12 mouse cellular contexts compared by ENCODE assay signal in genomic region chr6:52954441-52954840, GRCm38 (mm10).
DNase-seq lines count a peak whose midpoint lies in the region; ATAC-seq and TF ChIP-seq lines count a peak whose summit lies in the region.
"Had no signal": no experiment of that assay in that cellular context is flagged by ENCODE, and none has a peak within 500 bp of the region (broad histone marks: within the 10 kb centered on the region; RNA-seq: fewer than 3 reads in every experiment).

No protein-coding gene starts in this region.

- no peaks in the 10 kb centered on the region for H3K9me3 ChIP-seq in stomach, postnatal 0 days (ENCODE audit: control insufficient read depth, low read length)
- H3K9me3 ChIP-seq in forebrain, embryonic 14.5 days (replicated peaks; ENCODE audit: control insufficient read depth, low read length): no peaks in the 10 kb centered on the region
- H3K9me3 ChIP-seq: embryonic facial prominence, embryonic 15.5 days; heart, embryonic 15.5 days had no signal

- peak; percentile 68 to 69 for DNase-seq in cerebellum, postnatal 10 days
- DNase-seq in cerebellum, postnatal 36 days: no peak
- peak; percentile 39 for DNase-seq in urinary bladder, postnatal 14 days (ENCODE audit: low spot score)
- DNase-seq in urinary bladder, postnatal 36 days (ENCODE audit: low spot score in 2 of 2): no peak
- DNase-seq in kidney, postnatal 4 days: peak; percentile 51 to 61
- no peak for DNase-seq in stomach, postnatal 0 days (ENCODE audit: low spot score)
- DNase-seq in thymus, postnatal 14 days: no peak
- no peak for DNase-seq in forebrain, embryonic 14.5 days (ENCODE audit: low spot score)
- DNase-seq: spleen, adult 18-20 months had no signal

- no peaks in the 10 kb centered on the region for H3K27me3 ChIP-seq in stomach, postnatal 0 days (ENCODE audit: control insufficient read depth, insufficient read depth, low read length)
- H3K27me3 ChIP-seq in forebrain, embryonic 14.5 days (replicated peaks; ENCODE audit: control insufficient read depth, insufficient read depth, low read length): no peaks in the 10 kb centered on the region
- H3K27me3 ChIP-seq: embryonic facial prominence, embryonic 15.5 days; heart, embryonic 15.5 days had no signal

- no peak for TF ChIP-seq CTCF in stomach, postnatal 0 days (IDR thresholded peaks at IDR 0.05; ENCODE audit: low read depth)

- H3K4me2 ChIP-seq in stomach, postnatal 0 days (replicated peaks; ENCODE audit: low read depth): no peak overlapping the region
- no peak overlapping the region for H3K4me2 ChIP-seq in forebrain, embryonic 14.5 days (ENCODE audit: low read length)
- H3K4me2 ChIP-seq: embryonic facial prominence, embryonic 15.5 days; heart, embryonic 15.5 days had no signal

- 48% methylated on average over 9 of the region's 9 CpGs for WGBS in stomach, postnatal 0 days
- WGBS in forebrain, embryonic 14.5 days: 86% methylated on average over 9 of the region's 9 CpGs

- no peaks in the 10 kb centered on the region for H3K4me1 ChIP-seq in stomach, postnatal 0 days (replicated peaks; ENCODE audit: control insufficient read depth, insufficient read depth)
- H3K4me1 ChIP-seq in forebrain, embryonic 14.5 days (ENCODE audit: control insufficient read depth, insufficient read depth, low read length): peaks cover 12% of the 10 kb centered on the region; the same call in 1 of the 2 replicates

- no peak overlapping the region for H3K4me3 ChIP-seq in stomach, postnatal 0 days (ENCODE audit: low read depth, low read length)
- no peak overlapping the region for H3K4me3 ChIP-seq in forebrain, embryonic 14.5 days (ENCODE audit: low read depth, low read length)
- H3K4me3 ChIP-seq: embryonic facial prominence, embryonic 15.5 days; heart, embryonic 15.5 days had no signal

- H3K9ac ChIP-seq in stomach, postnatal 0 days (ENCODE audit: low read length): no peak overlapping the region
- H3K9ac ChIP-seq in forebrain, embryonic 14.5 days (ENCODE audit: low read length): no peak overlapping the region
- H3K9ac ChIP-seq: embryonic facial prominence, embryonic 15.5 days; heart, embryonic 15.5 days had no signal

- no peak for ATAC-seq in stomach, postnatal 0 days (ENCODE audit: low FRiP score, low TSS enrichment)
- ATAC-seq in forebrain, embryonic 14.5 days: no peak
- ATAC-seq: CD4-positive, CD25-positive, alpha-beta regulatory T cell, adult 4 months had no signal

- H3K36me3 ChIP-seq in stomach, postnatal 0 days (ENCODE audit: control insufficient read depth, insufficient read depth, low read length): no peaks in the 10 kb centered on the region
- no peaks in the 10 kb centered on the region for H3K36me3 ChIP-seq in forebrain, embryonic 14.5 days (ENCODE audit: control insufficient read depth, insufficient read depth, low read length)
- H3K36me3 ChIP-seq: embryonic facial prominence, embryonic 15.5 days; heart, embryonic 15.5 days had no signal

- peak overlapping the region; percentile 36; the same call in 1 of the 2 replicates for H3K27ac ChIP-seq in stomach, postnatal 0 days (replicated peaks)
- no peak overlapping the region for H3K27ac ChIP-seq in forebrain, embryonic 14.5 days (ENCODE audit: low read depth, low read length)
- H3K27ac ChIP-seq: embryonic facial prominence, embryonic 15.5 days had no signal

- TF ChIP-seq EP300 in stomach, postnatal 0 days (optimal IDR thresholded peaks at IDR 0.05): no peak

Comparison
In these comparisons a context has a peak if more than half of its experiments do, and no peak if none do; other contexts are left out.
1. DNase-seq: peak in cerebellum, postnatal 10 days (2 of 2), urinary bladder, postnatal 14 days (single experiment) and kidney, postnatal 4 days (2 of 2); none in cerebellum, postnatal 36 days (0 of 2), urinary bladder, postnatal 36 days (0 of 2), stomach, postnatal 0 days (single experiment), thymus, postnatal 14 days (single experiment) and forebrain, embryonic 14.5 days (single experiment).